Mouse (Mus musculus): Measurements from ENCODE around the gene Nxph4.

DNA sequence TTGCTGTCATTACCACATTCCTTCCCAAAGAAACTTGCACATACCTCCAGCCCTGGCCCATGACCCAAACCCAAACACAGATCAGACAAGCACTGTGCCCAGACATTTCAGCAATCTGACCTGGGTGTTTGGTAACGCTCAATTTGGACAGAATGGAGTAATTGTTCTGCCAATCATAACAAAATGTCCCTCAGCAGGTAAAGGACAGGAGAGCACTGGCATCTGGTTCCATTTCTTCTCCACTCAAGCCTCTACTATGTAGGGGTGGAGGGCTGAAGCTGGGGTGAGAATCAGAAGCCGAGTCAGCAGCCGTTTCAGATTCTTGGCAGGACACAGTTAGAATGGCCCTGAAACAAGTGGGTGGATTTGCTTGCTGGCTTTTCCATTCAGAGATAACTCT, 42.2 kb downstream of the Nxph4 start:
- no peak for TF ChIP-seq CTCF (IDR thresholded peaks at IDR 0.05; ENCODE audit: borderline replicate concordance, insufficient read depth, low read length)
- TF ChIP-seq POLR2A (IDR thresholded peaks at IDR 0.05; ENCODE audit: low read depth, low read length) = no peak
